Comparison of ENCODE assay signal across 8 mouse cellular contexts in the genomic region with DNA sequence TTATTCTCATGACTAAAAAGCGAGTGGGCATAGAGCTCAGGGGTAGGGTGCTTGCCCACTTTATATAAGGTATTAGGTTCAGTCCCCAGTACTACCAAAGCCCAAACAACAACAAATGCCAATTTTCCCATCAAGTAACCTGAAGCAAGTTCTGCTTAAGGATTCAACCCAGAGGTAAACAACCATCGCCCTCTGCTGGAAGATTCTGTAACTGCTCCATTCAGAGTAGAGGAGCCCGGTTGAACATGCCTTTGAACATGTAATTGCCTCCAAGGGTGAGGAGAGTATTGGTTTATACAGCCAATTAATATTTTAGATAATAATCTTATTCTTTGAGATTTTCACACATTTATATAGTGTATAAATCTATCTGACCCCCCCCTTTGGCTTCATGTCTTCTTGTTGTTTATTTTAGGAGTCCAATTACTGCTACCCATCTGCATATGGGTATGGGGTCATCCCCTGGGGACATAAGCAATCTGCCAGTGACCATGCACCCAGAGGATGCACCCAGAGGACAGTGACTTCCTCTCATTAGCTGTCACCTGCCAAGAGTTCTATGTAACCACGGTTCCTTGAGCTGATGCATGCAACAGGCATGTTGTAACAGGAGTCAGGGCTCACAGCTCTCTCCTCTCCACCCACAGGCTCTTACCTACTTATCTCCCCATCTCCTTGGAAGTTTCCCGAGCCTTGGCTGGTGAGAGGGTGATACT. TPM values are rescaled to one million over a fixed set of nuclear protein-coding genes. Genes with fewer than 3 reads are reported as not detected.
DNase-seq lines count a peak whose midpoint lies in the region; ATAC-seq and TF ChIP-seq lines count a peak whose summit lies in the region.

No protein-coding gene starts in this region.

- DNase-seq in A20 (ENCODE audit: low read depth, low spot score) = peak; percentile 79
- DNase-seq in adipocyte (ENCODE audit: low spot score) = peak; percentile 89
- DNase-seq in embryo, embryonic 10 days (ENCODE audit: low spot score) = peak; percentile 81
- peak; percentile 50 to 71 for DNase-seq in gastrocnemius, postnatal 4 days (ENCODE audit: low spot score in 2 of 2)
- DNase-seq in limb, embryonic 14.5 days (ENCODE audit: low spot score) = peak; percentile 88
- peak; percentile 20 to 70 for DNase-seq in thymus, postnatal 10 days (ENCODE audit: low spot score in 2 of 2)

- no peak overlapping the region for H3K4me3 ChIP-seq in kidney, embryonic 16.5 days (ENCODE audit: low read length)
- no peak overlapping the region for H3K4me3 ChIP-seq in limb, embryonic 14.5 days (replicated peaks; ENCODE audit: low read length)
- no peak overlapping the region for H3K4me3 ChIP-seq in neural tube, embryonic 13.5 days

- no peak overlapping the region for H3K4me2 ChIP-seq in kidney, embryonic 16.5 days (replicated peaks; ENCODE audit: low read depth, low read length)
- H3K4me2 ChIP-seq in limb, embryonic 14.5 days (replicated peaks; ENCODE audit: low read depth, low read length, severe bottlenecking) = no peak overlapping the region
- no peak overlapping the region for H3K4me2 ChIP-seq in neural tube, embryonic 13.5 days

- no peaks in the 10 kb centered on the region for H3K27me3 ChIP-seq in kidney, embryonic 16.5 days (ENCODE audit: insufficient read depth, low read length)
- H3K27me3 ChIP-seq in limb, embryonic 14.5 days (ENCODE audit: control insufficient read depth, insufficient read depth, low read length) = no peaks in the 10 kb centered on the region
- H3K27me3 ChIP-seq in neural tube, embryonic 13.5 days = no peaks in the 10 kb centered on the region

- H3K36me3 ChIP-seq in kidney, embryonic 16.5 days (ENCODE audit: insufficient read depth, low read length) = no peaks in the 10 kb centered on the region
- H3K36me3 ChIP-seq in limb, embryonic 14.5 days (ENCODE audit: control insufficient read depth, insufficient read depth, low read length) = no peaks in the 10 kb centered on the region
- H3K36me3 ChIP-seq in neural tube, embryonic 13.5 days = no peaks in the 10 kb centered on the region

- 16% methylated on average over 5 of the region's 5 CpGs for WGBS in kidney, embryonic 16.5 days
- 25% methylated on average over 5 of the region's 5 CpGs for WGBS in limb, embryonic 14.5 days
- WGBS in neural tube, embryonic 13.5 days = 31% methylated on average over 5 of the region's 5 CpGs

- H3K27ac ChIP-seq in kidney, embryonic 16.5 days (ENCODE audit: low read length) = no peak overlapping the region
- H3K27ac ChIP-seq in limb, embryonic 14.5 days (replicated peaks; ENCODE audit: low read depth, low read length) = no peak overlapping the region
- no peak overlapping the region for H3K27ac ChIP-seq in neural tube, embryonic 13.5 days (replicated peaks)

- no peak overlapping the region for H3K9ac ChIP-seq in kidney, embryonic 16.5 days (replicated peaks; ENCODE audit: low read length)
- H3K9ac ChIP-seq in limb, embryonic 14.5 days (ENCODE audit: low read depth, low read length, severe bottlenecking) = no peak overlapping the region
- H3K9ac ChIP-seq in neural tube, embryonic 13.5 days = no peak overlapping the region

- peaks cover 9% of the 10 kb centered on the region; the same call in 1 of the 2 replicates for H3K9me3 ChIP-seq in kidney, embryonic 16.5 days (ENCODE audit: low read length)
- H3K9me3 ChIP-seq in limb, embryonic 14.5 days (ENCODE audit: control insufficient read depth, low read length) = no peaks in the 10 kb centered on the region
- no peaks in the 10 kb centered on the region for H3K9me3 ChIP-seq in neural tube, embryonic 13.5 days

- peak; percentile 11; the same call in 1 of the 2 replicates for ATAC-seq in kidney, embryonic 16.5 days (ENCODE audit: low FRiP score, low TSS enrichment)
- peak; percentile 70 for ATAC-seq in limb, embryonic 14.5 days (ENCODE audit: low FRiP score, low read depth)
- peak; percentile 67; the same call in 1 of the 2 replicates for ATAC-seq in neural tube, embryonic 13.5 days (ENCODE audit: low read depth)

- TF ChIP-seq POLR2A in limb, embryonic 14.5 days (IDR thresholded peaks at IDR 0.05; ENCODE audit: borderline replicate concordance, extremely low read depth, insufficient read depth, insufficient read length) = no peak

- peaks cover 26% of the 10 kb centered on the region for H3K4me1 ChIP-seq in kidney, embryonic 16.5 days (ENCODE audit: insufficient read depth, low read length)
- 0 out of 2 replicates have a peak, but pooled peaks cover 6% of the 10 kb centered on the region for H3K4me1 ChIP-seq in limb, embryonic 14.5 days (ENCODE audit: control insufficient read depth, insufficient read depth, low read length)
- H3K4me1 ChIP-seq in neural tube, embryonic 13.5 days (replicated peaks) = no peaks in the 10 kb centered on the region

RNA-seq across cellular contexts. Expression of gene Proser2, which starts 38.0 kb away (rescaled TPM):
- total RNA-seq in gastrocnemius, postnatal 4 days (2021) = 1 to 10 TPM; 3.4 to 3.6 TPM
- 14.1 TPM in 2 replicates for polyA plus RNA-seq in kidney, embryonic 16.5 days (2015; fragmentation: Nextera tagmentation; extraction: Ambion mirVana)
- 7.6 and 10.2 TPM in 2 replicates for polyA plus RNA-seq in limb, embryonic 14.5 days (2012; rRNA removed)
- polyA plus RNA-seq in limb, embryonic 14.5 days (2014; fragmentation: Nextera tagmentation; extraction: Ambion mirVana) = 10.5 TPM in 2 replicates
- 4.7 and 5.6 TPM in 2 replicates for polyA plus RNA-seq in neural tube, embryonic 13.5 days (2015; fragmentation: Nextera tagmentation; extraction: Ambion mirVana)

RNA-seq across cellular contexts. Expression of gene Echdc3, which starts 44.8 kb away (rescaled TPM):
- total RNA-seq in gastrocnemius, postnatal 4 days (2021) = 1 to 10 TPM; 6.7 to 6.8 TPM
- 9.9 and 10.6 TPM in 2 replicates for polyA plus RNA-seq in kidney, embryonic 16.5 days (2015; fragmentation: Nextera tagmentation; extraction: Ambion mirVana)
- polyA plus RNA-seq in limb, embryonic 14.5 days (2012; rRNA removed) = 4.3 and 4.8 TPM in 2 replicates
- polyA plus RNA-seq in limb, embryonic 14.5 days (2014; fragmentation: Nextera tagmentation; extraction: Ambion mirVana) = 5.0 and 5.7 TPM in 2 replicates
- 1.3 and 1.9 TPM in 2 replicates for polyA plus RNA-seq in neural tube, embryonic 13.5 days (2015; fragmentation: Nextera tagmentation; extraction: Ambion mirVana)

Comparison
In these comparisons a context has a peak if more than half of its experiments do, and no peak if none do; other contexts are left out.
1. ATAC-seq: peak in every context shown above with its lines; median percentile 70 in limb, embryonic 14.5 days; 67 in neural tube, embryonic 13.5 days; 11 in kidney, embryonic 16.5 days.